Mouse (Mus musculus): ENCODE results near the gene Dusp15. TPM values are rescaled to one million over a fixed set of nuclear protein-coding genes. Genes with fewer than 3 reads are reported as not detected.

Dusp15 gene
- polyA plus RNA-seq, 1 experiment from 2014 or later = 13.5 TPM

DNA sequence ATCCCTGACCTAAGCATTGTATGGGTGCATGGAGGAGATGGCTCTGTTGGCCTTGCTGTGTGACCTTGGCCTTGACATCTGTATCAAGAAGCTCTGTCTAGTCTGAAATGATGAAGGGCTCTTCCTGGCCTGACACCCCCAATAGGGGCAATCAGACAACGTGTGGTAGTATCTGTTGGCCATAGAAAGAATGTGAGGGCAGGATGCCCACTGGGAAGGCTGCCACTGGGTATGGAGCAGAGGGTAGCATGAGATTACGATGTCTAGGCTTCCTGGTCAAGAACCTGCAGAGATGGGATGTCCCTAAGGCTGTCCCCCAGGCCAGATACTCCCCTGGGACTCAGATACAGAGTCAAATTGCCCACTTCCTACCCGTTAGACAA, 22.5 kb downstream of the Dusp15 start:
- ATAC-seq (ENCODE audit: low FRiP score) = no peak
- Histone ChIP-seq H3K4me2 (no peak overlapping the region), H3K9me3 (replicated peaks) (no peaks in the 10 kb centered on the region), H3K27ac (replicated peaks) (no peak overlapping the region), H3K9ac (replicated peaks) (no peak overlapping the region), H3K36me3 (no peaks in the 10 kb centered on the region), H3K27me3 (replicated peaks) (no peaks in the 10 kb centered on the region), H3K4me3 (replicated peaks) (no peak overlapping the region), H3K4me1 (no peaks in the 10 kb centered on the region)
- WGBS = 79% methylated on average over 3 of the region's 3 CpGs

GRCm38 (mm10) chr2:152928219-152928987, 23.1 kb downstream of the Dusp15 start:
- Histone ChIP-seq H3K27me3 (replicated peaks) (no peaks in the 10 kb centered on the region), H3K4me2 (no peak overlapping the region), H3K9me3 (replicated peaks) (no peaks in the 10 kb centered on the region), H3K27ac (replicated peaks) (no peak overlapping the region), H3K36me3 (no peaks in the 10 kb centered on the region), H3K9ac (replicated peaks) (no peak overlapping the region), H3K4me1 (no peaks in the 10 kb centered on the region), H3K4me3 (replicated peaks) (no peak overlapping the region)
- 61% methylated on average over 14 of the region's 14 CpGs for WGBS
- ATAC-seq (ENCODE audit: low FRiP score) = no peak

DNA sequence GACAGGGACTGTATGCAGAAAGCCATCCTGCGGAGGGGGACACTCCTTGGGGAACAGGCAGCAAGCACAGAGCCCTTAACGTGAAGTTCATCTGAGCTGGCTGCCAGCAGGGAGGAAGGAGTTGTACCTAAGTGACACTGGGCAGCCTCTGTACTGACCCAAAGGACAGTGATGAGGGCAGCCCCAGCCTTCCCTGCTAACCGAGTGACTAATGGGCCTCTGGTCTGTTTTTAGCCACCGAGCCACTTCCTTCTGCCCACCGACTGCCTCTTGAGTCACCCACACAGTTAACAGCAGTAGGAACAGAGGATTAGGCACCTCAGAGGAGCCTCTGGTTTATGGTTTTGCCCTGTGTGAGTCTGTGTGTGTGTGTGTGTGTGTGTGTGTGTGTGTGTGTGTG, 24.1 kb downstream of the Dusp15 start:
- H3K9me3 ChIP-seq (replicated peaks) = no peaks in the 10 kb centered on the region
- WGBS = 72% methylated on average over 5 of the region's 5 CpGs
- H3K4me3 ChIP-seq (replicated peaks) = no peak overlapping the region
- no peaks in the 10 kb centered on the region for H3K36me3 ChIP-seq
- no peak overlapping the region for H3K9ac ChIP-seq (replicated peaks)
- no peak for ATAC-seq (ENCODE audit: low FRiP score)
- H3K4me1 ChIP-seq = no peaks in the 10 kb centered on the region
- no peaks in the 10 kb centered on the region for H3K27me3 ChIP-seq (replicated peaks)
- no peak overlapping the region for H3K27ac ChIP-seq (replicated peaks)
- H3K4me2 ChIP-seq = no peak overlapping the region

DNA sequence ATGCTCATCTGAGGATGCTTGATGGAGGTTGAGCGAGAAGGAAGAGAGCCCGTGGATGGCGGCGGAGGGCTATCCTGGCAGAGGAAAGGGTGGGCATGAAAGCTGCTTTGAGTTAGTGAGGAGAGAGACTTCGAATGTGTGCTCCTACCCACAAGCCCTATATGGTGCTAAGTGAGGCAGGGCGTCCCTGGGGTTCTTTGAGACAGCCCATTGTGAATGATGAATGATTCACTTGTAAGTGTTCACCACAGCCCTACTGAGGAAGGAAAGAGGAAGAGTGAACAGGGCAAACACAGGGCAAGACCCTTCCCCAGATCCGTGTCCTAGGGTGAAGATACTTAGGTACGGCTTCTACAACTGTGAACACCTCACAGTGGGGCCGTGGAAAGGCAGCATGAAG, 24.6 kb downstream of the Dusp15 start:
- Histone ChIP-seq H3K4me2 (no peak overlapping the region), H3K9ac (replicated peaks) (no peak overlapping the region), H3K27ac (replicated peaks) (no peak overlapping the region), H3K4me1 (no peaks in the 10 kb centered on the region), H3K9me3 (replicated peaks) (no peaks in the 10 kb centered on the region), H3K4me3 (replicated peaks) (no peak overlapping the region), H3K36me3 (no peaks in the 10 kb centered on the region), H3K27me3 (replicated peaks) (no peaks in the 10 kb centered on the region)
- 77% methylated on average over 9 of the region's 9 CpGs for WGBS
- no peak for ATAC-seq (ENCODE audit: low FRiP score)

DNA sequence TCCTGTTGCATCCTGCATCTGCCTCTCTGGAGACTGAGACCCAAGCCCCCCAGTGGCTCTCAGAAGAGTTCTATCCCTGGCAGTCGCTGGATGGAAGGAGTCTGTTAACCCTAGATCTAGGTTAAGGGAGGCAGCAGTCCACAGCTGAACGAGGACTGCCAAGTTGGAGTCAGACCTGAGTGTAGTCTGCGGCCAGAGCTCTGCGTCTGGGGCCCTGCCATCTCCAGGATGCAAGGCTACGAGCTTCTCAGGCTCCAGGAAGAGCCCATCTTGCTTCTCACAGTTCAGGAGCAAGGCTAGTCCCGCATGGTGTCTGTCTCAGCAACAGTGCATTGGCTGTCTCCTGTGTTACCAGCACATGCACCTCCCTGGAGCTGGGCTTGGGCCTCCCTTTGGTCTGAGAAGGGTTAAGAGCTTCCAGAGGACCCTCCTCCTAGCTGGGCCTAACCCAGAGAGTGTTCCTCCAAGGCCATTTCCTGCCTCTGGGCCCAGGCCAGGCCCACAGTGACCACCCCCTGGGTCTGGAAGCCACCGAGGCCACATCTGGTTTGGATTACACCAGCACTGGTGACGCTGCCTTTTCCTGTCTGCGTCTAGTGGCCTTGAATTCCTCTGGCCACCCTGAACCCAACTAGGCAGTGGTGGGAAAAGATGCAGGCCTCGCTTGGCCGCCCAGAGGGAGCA, 26.2 kb downstream of the Dusp15 start:
- Histone ChIP-seq H3K9me3 (replicated peaks) (no peaks in the 10 kb centered on the region), H3K27me3 (replicated peaks) (no peaks in the 10 kb centered on the region), H3K9ac (replicated peaks) (no peak overlapping the region), H3K27ac (replicated peaks) (no peak overlapping the region), H3K36me3 (no peaks in the 10 kb centered on the region), H3K4me2 (no peak overlapping the region), H3K4me1 (no peaks in the 10 kb centered on the region), H3K4me3 (replicated peaks) (no peak overlapping the region)
- 67% methylated on average over 11 of the region's 11 CpGs for WGBS
- no peak for ATAC-seq (ENCODE audit: low FRiP score)

- Histone ChIP-seq H3K4me3 (replicated peaks) (no peak overlapping the region), H3K4me1 (no peaks in the 10 kb centered on the region), H3K27me3 (replicated peaks) (no peaks in the 10 kb centered on the region), H3K9ac (replicated peaks) (no peak overlapping the region), H3K36me3 (no peaks in the 10 kb centered on the region), H3K9me3 (replicated peaks) (no peaks in the 10 kb centered on the region), H3K27ac (replicated peaks) (no peak overlapping the region), H3K4me2 (no peak overlapping the region)
- WGBS = 85% methylated on average over 5 of the region's 5 CpGs
- ATAC-seq (ENCODE audit: low FRiP score) = no peak
These were observed 27.0 kb downstream of the Dusp15 start for GRCm38 (mm10) chr2:152924543-152924942.

DNA sequence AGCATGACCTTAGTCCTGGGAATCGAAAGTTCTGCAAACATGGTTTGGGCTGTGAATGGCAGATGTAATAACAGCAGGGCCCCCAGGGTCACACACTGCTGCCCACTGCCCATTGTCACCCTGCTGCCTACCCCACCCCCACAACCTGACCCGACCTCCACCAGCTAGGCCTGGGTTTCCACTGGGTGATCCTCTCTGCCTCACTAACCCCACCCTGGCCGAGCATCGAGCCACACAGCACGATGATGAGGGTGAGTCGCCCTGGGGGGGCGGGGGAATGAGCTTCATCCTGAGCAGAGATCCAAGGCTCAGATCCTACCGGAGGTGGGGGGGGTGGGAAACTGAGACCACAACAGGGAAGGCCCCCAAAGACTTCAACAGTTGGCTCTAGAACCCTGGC, 27.4 kb downstream of the Dusp15 start:
- H3K4me3 ChIP-seq (replicated peaks) = no peak overlapping the region
- H3K9ac ChIP-seq (replicated peaks) = no peak overlapping the region
- H3K4me1 ChIP-seq = no peaks in the 10 kb centered on the region

GRCm38 (mm10) chr2:152923621-152924020, 27.9 kb downstream of the Dusp15 start:
- H3K36me3 ChIP-seq = no peaks in the 10 kb centered on the region
- H3K4me3 ChIP-seq (replicated peaks) = no peak overlapping the region
- H3K27ac ChIP-seq (replicated peaks) = no peak overlapping the region
- H3K9me3 ChIP-seq (replicated peaks) = no peaks in the 10 kb centered on the region
- no peak overlapping the region for H3K9ac ChIP-seq (replicated peaks)
- H3K4me1 ChIP-seq = no peaks in the 10 kb centered on the region
- no peaks in the 10 kb centered on the region for H3K27me3 ChIP-seq (replicated peaks)
- ATAC-seq (ENCODE audit: low FRiP score) = no peak
- H3K4me2 ChIP-seq = no peak overlapping the region
- 81% methylated on average over 3 of the region's 3 CpGs for WGBS

More for the DNA sequence above, 27.4 kb downstream of the Dusp15 start:
- WGBS = 63% methylated on average over 8 of the region's 8 CpGs
- Histone ChIP-seq H3K9me3 (replicated peaks) (no peaks in the 10 kb centered on the region), H3K4me2 (no peak overlapping the region), H3K36me3 (no peaks in the 10 kb centered on the region), H3K27ac (replicated peaks) (no peak overlapping the region), H3K27me3 (replicated peaks) (no peaks in the 10 kb centered on the region)
- ATAC-seq (ENCODE audit: low FRiP score) = no peak

- ATAC-seq (ENCODE audit: low FRiP score) = no peak
- no peak overlapping the region for H3K4me3 ChIP-seq (replicated peaks)
- H3K4me2 ChIP-seq = no peak overlapping the region
- H3K4me1 ChIP-seq = no peaks in the 10 kb centered on the region
- H3K27me3 ChIP-seq (replicated peaks) = 0 out of 2 replicates have a peak, but pooled peaks cover 3% of the 10 kb centered on the region
- no peak overlapping the region for H3K9ac ChIP-seq (replicated peaks)
- WGBS = 41% methylated on average over 7 of the region's 7 CpGs
- H3K27ac ChIP-seq (replicated peaks) = no peak overlapping the region
- no peaks in the 10 kb centered on the region for H3K36me3 ChIP-seq
- H3K9me3 ChIP-seq (replicated peaks) = no peaks in the 10 kb centered on the region
These were observed 29.1 kb downstream of the Dusp15 start for GRCm38 (mm10) chr2:152922376-152922775.

GRCm38 (mm10) chr2:152917671-152918070, 33.8 kb downstream of the Dusp15 start:
- peaks cover 11% of the 10 kb centered on the region for H3K4me1 ChIP-seq
- no peak overlapping the region for H3K27ac ChIP-seq (replicated peaks)
- H3K9me3 ChIP-seq (replicated peaks) = no peaks in the 10 kb centered on the region
- no peak overlapping the region for H3K4me3 ChIP-seq (replicated peaks)
- H3K9ac ChIP-seq (replicated peaks) = no peak overlapping the region
- no peak for ATAC-seq (ENCODE audit: low FRiP score)
- peaks cover 30% of the 10 kb centered on the region for H3K27me3 ChIP-seq (replicated peaks)
- H3K4me2 ChIP-seq = no peak overlapping the region
- H3K36me3 ChIP-seq = no peaks in the 10 kb centered on the region
- 52% methylated on average over 9 of the region's 9 CpGs for WGBS

- ATAC-seq (ENCODE audit: low FRiP score) = no peak
- Histone ChIP-seq H3K9ac (replicated peaks) (no peak overlapping the region), H3K36me3 (no peaks in the 10 kb centered on the region), H3K9me3 (replicated peaks) (no peaks in the 10 kb centered on the region), H3K4me3 (replicated peaks) (no peak overlapping the region), H3K27me3 (replicated peaks) (peaks cover 44% of the 10 kb centered on the region), H3K27ac (replicated peaks) (no peak overlapping the region), H3K4me1 (peaks cover 11% of the 10 kb centered on the region), H3K4me2 (no peak overlapping the region)
- WGBS = 56% methylated on average over 5 of the region's 5 CpGs
These were observed 35.4 kb downstream of the Dusp15 start for GRCm38 (mm10) chr2:152916111-152916510.

GRCm38 (mm10) chr2:152915453-152915852, 36.0 kb downstream of the Dusp15 start:
- no peak overlapping the region for H3K27ac ChIP-seq (replicated peaks)
- peaks cover 51% of the 10 kb centered on the region for H3K27me3 ChIP-seq (replicated peaks)
- no peaks in the 10 kb centered on the region for H3K36me3 ChIP-seq
- H3K4me1 ChIP-seq = peaks cover 11% of the 10 kb centered on the region
- no peak overlapping the region for H3K9ac ChIP-seq (replicated peaks)
- 70% methylated on average over 4 of the region's 4 CpGs for WGBS
- H3K9me3 ChIP-seq (replicated peaks) = no peaks in the 10 kb centered on the region
- H3K4me2 ChIP-seq = no peak overlapping the region
- ATAC-seq (ENCODE audit: low FRiP score) = no peak
- H3K4me3 ChIP-seq (replicated peaks) = no peak overlapping the region

Data from neural tube, embryonic 15.5 days (tissue).